Mouse (Mus musculus) stomach, embryonic 14.5 days (tissue): ENCODE results near the gene Prkcb. TPM values are rescaled to one million over a fixed set of nuclear protein-coding genes. Genes with fewer than 3 reads are reported as not detected.
"Not testable (repeated sequence)": the region's sequence is repeated elsewhere in the genome, so short reads cannot be mapped to it uniquely, and the experiment has no call there.

Experiments used
- ATAC-seq: fragments of 200-750 bp; cut with Nextera tagmentation; 2 replicates; pipeline ENCODE4 v1.8.0; 2017; ENCODE audit warnings: low read depth, moderate TSS enrichment; ENCODE audit not compliant: insufficient number of reproducible peaks, insufficient read depth, low FRiP score
- H3K27ac ChIP-seq: fragments of 300-500 bp; sonication (generic); 2 replicates; pipeline ENCODE4 v1.5.1; 2014; ENCODE audit warnings: mild to moderate bottlenecking, low read length, moderate library complexity, mixed read lengths
- H3K27me3 ChIP-seq: fragments of 300-500 bp; sonication (generic); 2 replicates; pipeline ENCODE4 v1.6.1; 2014; ENCODE audit warnings: low read length, control low read depth, mixed read lengths; ENCODE audit not compliant: control insufficient read depth, insufficient read depth
- H3K36me3 ChIP-seq: fragments of 300-500 bp; sonication (generic); 2 replicates; pipeline ENCODE4 v1.6.1; 2014; ENCODE audit warnings: mild to moderate bottlenecking, control low read depth, low read length, moderate library complexity, mixed read lengths; ENCODE audit not compliant: control insufficient read depth, insufficient read depth
- H3K4me1 ChIP-seq: fragments of 300-500 bp; sonication (generic); 2 replicates; pipeline ENCODE4 v1.6.1; 2014; ENCODE audit warnings: low read length, control low read depth, mixed read lengths; ENCODE audit not compliant: control insufficient read depth, insufficient read depth
- H3K4me2 ChIP-seq: fragments of 300-500 bp; sonication (generic); replicated peaks from 2 replicates; pipeline ENCODE4 v1.6.1; 2014; ENCODE audit warnings: low read depth, low read length, control low read depth
- H3K4me3 ChIP-seq: fragments of 300-500 bp; sonication (generic); 2 replicates; pipeline ENCODE4 v1.5.1; 2014; ENCODE audit warnings: low read depth, low read length, control low read depth
- H3K9ac ChIP-seq: fragments of 300-500 bp; sonication (generic); replicated peaks from 2 replicates; pipeline ENCODE4 v1.6.1; 2014; ENCODE audit warnings: low read depth, mild to moderate bottlenecking, control low read depth, low read length, moderate library complexity, mixed read lengths
- H3K9me3 ChIP-seq: fragments of 300-500 bp; sonication (generic); 2 replicates; pipeline ENCODE4 v1.6.1; 2016; ENCODE audit warnings: low read depth, low read length, control low read depth; ENCODE audit not compliant: control insufficient read depth
- WGBS: fragments of 180-500 bp; shearing (Covaris S2); extraction: QIAGEN DNeasy Blood & Tissue Kit; methylation state at CpG from one replicate; pipeline ENCODE4 v1.1.7; 2014; 5-methylcytosine and 5-hydroxymethylcytosine counted together
- polyA plus RNA-seq: library from polyadenylated mRNA; unstranded; fragments of >200 nt; fragmentation: Nextera tagmentation; extraction: Ambion mirVana; gene quantifications from 2 replicates; pipeline ENCODE4 v1.2.1, GENCODE M21; 2014

Prkcb gene
- 18.3 and 18.4 TPM in 2 replicates for polyA plus RNA-seq

- 6% methylated on average over 42 of the region's 42 CpGs for WGBS
- ATAC-seq, result peak; percentile 88
These were observed at the start of gene Prkcb for GRCm38 (mm10) chr7:122288605-122289242. TSS of gene Prkcb (plus strand) at chr7:122288751.

DNA sequence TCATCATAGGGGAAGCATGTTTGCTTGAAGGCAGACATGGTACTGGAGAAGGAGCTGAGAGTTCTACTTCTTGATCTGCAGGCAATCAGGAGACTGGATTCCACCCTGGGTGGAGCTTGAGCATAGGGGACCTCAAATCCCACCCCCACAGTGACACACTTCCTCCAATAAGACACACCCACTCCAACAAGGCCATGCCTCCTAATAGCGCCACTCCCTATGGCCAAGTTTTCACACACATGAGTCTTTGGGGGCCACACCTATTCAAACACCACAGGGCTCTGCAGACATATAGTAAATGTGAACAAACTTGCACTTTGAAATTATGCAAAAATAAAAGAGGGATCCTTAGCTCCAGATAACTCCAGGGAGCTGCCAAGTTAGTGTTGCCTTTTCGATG is 49.6 kb upstream of the Prkcb start:
- Histone ChIP-seq H3K36me3 (no peaks in the 10 kb centered on the region), H3K9ac (no peak overlapping the region), H3K9me3 (no peaks in the 10 kb centered on the region), H3K4me3 (no peak overlapping the region), H3K27me3 (no peaks in the 10 kb centered on the region), H3K4me2 (no peak overlapping the region), H3K27ac (no peak overlapping the region), H3K4me1 (no peaks in the 10 kb centered on the region)
- 0 out of 2 replicates have a peak, but pooled peaks have one; percentile 42 for ATAC-seq
- WGBS, result 81% methylated on average over 2 of the region's 2 CpGs

More at GRCm38 (mm10) chr7:122288605-122289242, at the start of gene Prkcb:
- H3K36me3 ChIP-seq, result no peaks in the 10 kb centered on the region
- H3K4me2 ChIP-seq, result peak within 1 kb of the TSS; percentile 96
- H3K27ac ChIP-seq, result no peak within 1 kb of the TSS
- H3K4me3 ChIP-seq, result peak within 1 kb of the TSS; percentile 50
- no peaks in the 10 kb centered on the region for H3K9me3 ChIP-seq
- H3K9ac ChIP-seq, result 0 out of 2 replicates have a peak within 1 kb of the TSS, but pooled peaks have one; percentile 15
- peaks cover 4% of the 10 kb centered on the region; the same call in 1 of the 2 replicates for H3K4me1 ChIP-seq
- peaks cover 20% of the 10 kb centered on the region; the same call in 1 of the 2 replicates for H3K27me3 ChIP-seq

- no peak overlapping the region for H3K4me2 ChIP-seq
- WGBS, result 80% methylated on average over 6 of the region's 6 CpGs
- no peak overlapping the region for H3K4me3 ChIP-seq
- no peak overlapping the region for H3K9ac ChIP-seq
- no peak overlapping the region for H3K27ac ChIP-seq
- H3K27me3 ChIP-seq, result no peaks in the 10 kb centered on the region
- H3K36me3 ChIP-seq, result no peaks in the 10 kb centered on the region
- no peaks in the 10 kb centered on the region for H3K9me3 ChIP-seq
- ATAC-seq, result no peak
- no peaks in the 10 kb centered on the region for H3K4me1 ChIP-seq
These were observed 48.0 kb upstream of the Prkcb start for GRCm38 (mm10) chr7:122240413-122241119.

- no peak overlapping the region for H3K9ac ChIP-seq
- no peak for ATAC-seq
- no peak overlapping the region for H3K4me3 ChIP-seq
- no peaks in the 10 kb centered on the region for H3K4me1 ChIP-seq
- no peaks in the 10 kb centered on the region for H3K27me3 ChIP-seq
- no peak overlapping the region for H3K27ac ChIP-seq
- no peaks in the 10 kb centered on the region for H3K36me3 ChIP-seq
- no peak overlapping the region for H3K4me2 ChIP-seq
- H3K9me3 ChIP-seq, result no peaks in the 10 kb centered on the region
- WGBS, result 42% methylated on average over 1 of the region's 1 CpGs
These were observed 46.3 kb upstream of the Prkcb start for GRCm38 (mm10) chr7:122242260-122242659.

DNA sequence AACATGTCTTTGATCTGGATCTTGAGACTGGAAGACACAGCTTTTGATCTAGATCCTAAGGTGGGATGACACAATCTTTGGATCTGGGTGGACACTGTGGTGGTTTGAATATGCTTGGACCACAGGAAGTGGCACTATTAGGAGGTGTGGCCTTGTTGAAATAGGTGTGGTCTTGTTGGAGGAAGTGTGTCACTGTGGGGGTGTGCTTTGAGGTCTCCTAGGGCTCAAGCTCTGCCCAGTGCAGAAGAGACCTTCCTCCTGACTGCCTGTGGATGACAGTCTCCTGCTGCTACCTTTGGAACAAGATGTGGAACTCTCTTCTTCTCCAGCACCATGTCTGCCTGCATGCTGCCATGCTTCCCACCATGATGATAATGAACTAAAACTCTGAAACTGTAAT is 45.8 kb upstream of the Prkcb start:
- H3K27me3 ChIP-seq, H3K36me3 ChIP-seq, H3K27ac ChIP-seq, H3K4me1 ChIP-seq, H3K4me3 ChIP-seq, H3K9me3 ChIP-seq, H3K9ac ChIP-seq, ATAC-seq, H3K4me2 ChIP-seq: not testable (repeated sequence)

GRCm38 (mm10) chr7:122244166-122244565 is 44.4 kb upstream of the Prkcb start:
- WGBS, result 52% methylated on average over 7 of the region's 7 CpGs
- H3K4me3 ChIP-seq, result no peak overlapping the region
- no peak for ATAC-seq
- H3K27me3 ChIP-seq, result no peaks in the 10 kb centered on the region
- H3K9ac ChIP-seq, result no peak overlapping the region
- H3K36me3 ChIP-seq, result no peaks in the 10 kb centered on the region
- H3K9me3 ChIP-seq, result no peaks in the 10 kb centered on the region
- no peak overlapping the region for H3K4me2 ChIP-seq
- no peaks in the 10 kb centered on the region for H3K4me1 ChIP-seq
- H3K27ac ChIP-seq, result no peak overlapping the region

DNA sequence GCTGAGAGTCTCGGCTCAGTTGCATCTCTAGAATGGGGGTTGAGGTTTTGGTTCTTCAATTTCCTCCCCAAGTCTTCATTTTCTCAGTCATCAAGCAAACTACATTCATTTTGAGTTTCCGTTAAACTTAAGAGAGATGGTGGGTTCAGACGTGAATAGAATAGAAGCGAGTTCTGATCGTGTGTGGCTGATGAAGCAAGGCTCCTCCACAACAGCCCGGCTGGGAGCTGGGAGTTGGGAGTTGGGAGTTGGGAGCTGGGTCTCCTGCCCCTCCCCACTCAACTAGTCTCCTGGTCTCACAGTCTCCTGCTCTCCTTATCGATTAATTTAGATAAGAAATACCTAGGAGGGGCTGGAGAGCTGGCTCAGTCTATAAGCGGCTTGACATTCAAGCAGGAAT is 44.0 kb upstream of the Prkcb start:
- no peaks in the 10 kb centered on the region for H3K36me3 ChIP-seq
- H3K4me2 ChIP-seq, result no peak overlapping the region
- no peak overlapping the region for H3K27ac ChIP-seq
- H3K4me3 ChIP-seq, result no peak overlapping the region
- 69% methylated on average over 8 of the region's 8 CpGs for WGBS
- H3K9ac ChIP-seq, result no peak overlapping the region
- H3K9me3 ChIP-seq, result no peaks in the 10 kb centered on the region
- no peak for ATAC-seq
- no peaks in the 10 kb centered on the region for H3K4me1 ChIP-seq
- no peaks in the 10 kb centered on the region for H3K27me3 ChIP-seq

GRCm38 (mm10) chr7:122245976-122246375 is 42.6 kb upstream of the Prkcb start:
- no peak for ATAC-seq
- Histone ChIP-seq H3K9ac (no peak overlapping the region), H3K4me3 (no peak overlapping the region), H3K9me3 (no peaks in the 10 kb centered on the region), H3K4me2 (no peak overlapping the region), H3K36me3 (no peaks in the 10 kb centered on the region), H3K4me1 (no peaks in the 10 kb centered on the region), H3K27ac (no peak overlapping the region), H3K27me3 (no peaks in the 10 kb centered on the region)
- WGBS, result 50% methylated on average over 5 of the region's 5 CpGs
